Mouse (Mus musculus): ENCODE measurements around the gene Jkamp. TPM values are rescaled to one million over a fixed set of nuclear protein-coding genes. Genes with fewer than 3 reads are reported as not detected.
"Not testable (repeated sequence)": the region's sequence is repeated elsewhere in the genome, so short reads cannot be mapped to it uniquely, and the experiment has no call there.

Jkamp gene
- total RNA-seq (2021): 10 to 100 TPM; 51.0 to 52.6 TPM

DNA sequence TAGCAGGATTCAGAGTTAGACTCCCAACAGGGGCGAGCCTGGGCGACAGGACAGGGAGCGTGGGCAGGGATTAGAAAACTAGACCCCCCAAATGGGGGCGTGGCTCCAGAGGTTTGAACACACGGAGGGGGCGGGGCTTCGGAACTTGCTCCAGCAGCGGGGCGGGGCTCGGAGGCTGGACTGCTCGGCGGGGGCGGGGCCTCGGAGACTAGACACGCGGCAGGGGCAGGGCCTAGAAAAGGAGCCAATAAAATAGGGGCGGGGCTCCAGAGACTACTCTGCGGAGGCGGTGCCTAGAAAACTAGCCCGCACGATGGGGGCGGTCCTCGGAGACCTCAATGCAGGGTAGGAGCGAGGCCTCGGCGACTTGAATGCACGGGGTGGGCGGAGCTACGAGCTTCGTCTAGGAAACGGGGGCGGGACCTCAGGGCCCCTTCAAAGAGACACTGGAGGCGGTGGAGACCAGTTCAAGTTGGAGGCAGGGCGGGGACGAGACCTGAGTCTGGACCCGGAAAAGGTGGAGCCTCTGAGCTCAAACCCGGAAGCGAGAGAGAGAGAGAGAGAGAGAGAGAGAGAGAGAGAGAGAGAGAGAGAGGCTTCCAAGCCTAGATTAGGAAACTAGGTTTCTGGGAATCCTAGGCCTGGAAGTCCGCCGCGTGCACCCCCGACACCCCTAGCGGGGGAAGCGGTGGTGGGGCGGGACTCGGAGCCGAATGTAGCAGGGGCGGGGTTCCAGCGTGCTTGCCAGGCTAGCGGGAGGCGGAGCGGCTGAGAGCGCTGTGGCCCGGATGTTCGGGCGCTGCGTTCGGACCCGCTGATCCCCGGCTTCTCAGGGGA, at the start of gene Jkamp, which contains the start of gene L3hypdh:
Jkamp (plus strand) TSS at position 261 of the 837 bp plus-strand sequence.
L3hypdh (minus strand) TSS at position 111 of the 837 bp plus-strand sequence.
- peak; percentile 95 for DNase-seq (ENCODE audit: extremely low spot score in 1 of 2, low spot score in 1 of 2)

DNA sequence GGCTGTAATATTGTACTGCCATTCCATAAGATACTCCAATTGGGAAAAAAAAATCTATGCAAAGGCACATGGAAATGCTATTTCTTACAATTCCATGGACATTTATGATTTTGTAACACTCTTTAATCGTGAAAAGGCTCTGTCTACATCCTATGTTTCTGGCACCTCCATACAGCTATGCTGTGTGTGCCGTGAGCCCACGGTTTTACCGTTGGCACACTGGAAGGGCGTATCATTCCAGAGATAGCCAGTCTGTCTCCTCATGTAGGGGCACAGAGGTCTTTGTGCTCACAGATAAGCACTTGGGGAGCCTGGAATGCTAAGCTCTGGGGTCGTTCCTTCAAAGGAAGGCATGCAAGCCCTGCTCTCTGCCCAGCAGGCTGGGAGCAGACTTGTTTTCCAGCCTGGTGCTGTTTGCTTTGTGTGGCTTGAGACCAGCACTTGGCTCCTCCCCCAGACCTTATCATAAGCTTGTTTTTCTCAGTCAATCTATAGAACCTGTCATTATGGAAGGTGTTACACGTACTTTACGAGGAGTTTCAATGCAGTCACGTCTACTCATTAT, 49.2 kb upstream of the Jkamp start:
- DNase-seq (ENCODE audit: extremely low spot score in 1 of 2, low spot score in 1 of 2): no peak

DNA sequence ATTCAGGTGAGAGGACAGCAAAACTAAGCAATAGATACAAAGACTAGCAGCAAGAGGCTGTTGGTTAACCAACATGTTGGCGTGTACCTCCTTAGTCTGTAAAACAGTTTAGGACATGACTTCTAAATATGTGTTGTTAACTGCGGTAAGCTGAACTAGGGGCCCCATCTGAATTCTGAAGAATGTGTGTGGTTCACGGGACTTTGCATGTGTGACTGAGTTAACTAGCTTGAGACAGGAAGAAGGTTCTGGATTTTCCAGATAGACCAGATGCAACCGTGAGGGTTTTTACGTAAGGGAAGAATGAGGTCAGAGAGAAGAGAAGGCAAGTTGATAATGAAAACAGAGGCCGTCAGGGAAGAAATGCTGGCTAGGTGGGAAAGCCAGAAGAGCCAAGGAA, 48.3 kb upstream of the Jkamp start:
- DNase-seq (ENCODE audit: extremely low spot score in 1 of 2, low spot score in 1 of 2): no peak

DNA sequence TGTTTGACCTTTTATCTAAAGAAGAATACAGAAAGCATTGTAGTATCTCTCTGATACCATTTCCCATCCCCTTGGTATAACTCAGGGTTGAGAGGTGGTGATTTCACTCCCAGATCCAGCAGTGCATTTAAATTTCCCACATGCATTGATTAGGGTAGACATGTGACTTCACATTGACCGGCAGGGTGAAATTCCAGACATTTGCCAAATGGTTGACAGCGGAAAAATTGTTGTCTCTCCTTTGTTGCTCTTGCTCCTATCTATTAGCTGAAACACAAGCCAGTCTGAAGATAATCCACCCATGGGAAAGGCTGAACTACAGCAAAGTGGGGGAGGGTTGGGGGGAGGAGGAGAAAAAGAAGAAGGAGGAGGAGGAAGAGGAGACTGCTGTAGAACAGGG, 46.5 kb upstream of the Jkamp start:
- DNase-seq (ENCODE audit: extremely low spot score in 1 of 2, low spot score in 1 of 2): no peak

DNA sequence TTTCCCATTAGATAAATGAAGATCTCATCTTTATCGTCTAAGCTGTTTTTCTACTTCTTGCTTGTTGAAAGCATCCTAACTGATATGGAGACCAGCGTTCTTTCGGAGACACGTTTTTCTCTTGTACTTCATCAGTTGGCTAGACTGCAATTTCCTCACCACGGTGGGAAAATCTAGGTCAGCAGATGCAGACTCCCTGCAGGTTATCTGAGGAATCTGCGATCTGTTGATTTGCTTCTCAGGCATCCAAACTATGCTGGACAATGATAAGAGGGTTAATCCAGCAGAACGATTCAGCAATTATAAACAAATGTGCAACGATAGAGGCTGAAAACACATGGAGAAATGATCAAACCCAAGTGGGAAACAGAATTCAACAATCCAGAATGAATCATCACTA, 45.9 kb upstream of the Jkamp start:
- no peak for DNase-seq (ENCODE audit: extremely low spot score in 1 of 2, low spot score in 1 of 2)

DNA sequence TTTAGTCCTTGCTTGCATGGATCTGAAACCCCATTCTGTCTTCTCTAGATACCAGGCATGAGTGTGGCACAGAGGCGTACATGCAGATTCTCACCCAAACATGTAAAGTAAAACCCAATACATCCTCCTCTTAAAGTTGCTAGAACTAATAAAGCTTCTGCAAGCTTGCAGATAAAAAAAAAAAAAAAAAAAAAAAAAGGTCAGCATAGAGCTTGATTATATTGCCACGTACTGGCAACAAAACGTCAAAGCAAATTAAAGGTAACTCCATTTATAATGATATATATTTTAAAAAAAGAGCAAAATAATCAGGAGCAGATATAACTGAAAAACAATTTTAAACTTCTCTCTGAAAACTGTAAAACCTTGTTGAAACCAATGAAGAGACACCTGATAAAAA, 44.2 kb upstream of the Jkamp start:
- DNase-seq (ENCODE audit: extremely low spot score in 1 of 2, low spot score in 1 of 2): no peak

DNA sequence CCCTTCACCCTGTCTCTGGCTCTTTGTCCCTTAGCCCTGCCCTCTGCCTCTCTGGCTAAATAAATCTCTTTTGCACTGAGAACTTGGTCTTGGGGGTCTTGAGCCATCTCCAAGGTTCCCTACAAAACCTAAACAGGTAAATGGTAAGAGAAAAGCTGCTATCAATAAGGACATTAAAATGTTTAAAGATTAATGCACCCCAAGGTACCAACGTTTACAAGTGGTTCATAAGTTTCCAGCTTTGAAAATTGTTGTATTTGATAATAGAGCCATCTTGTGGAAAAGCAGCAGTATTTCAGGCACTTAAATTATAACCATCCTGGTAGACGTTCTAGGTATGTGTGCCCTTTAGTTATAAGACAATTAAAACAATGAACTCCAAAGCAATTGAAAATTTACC, 37.9 kb upstream of the Jkamp start:
- DNase-seq (ENCODE audit: extremely low spot score in 1 of 2, low spot score in 1 of 2): no peak

DNA sequence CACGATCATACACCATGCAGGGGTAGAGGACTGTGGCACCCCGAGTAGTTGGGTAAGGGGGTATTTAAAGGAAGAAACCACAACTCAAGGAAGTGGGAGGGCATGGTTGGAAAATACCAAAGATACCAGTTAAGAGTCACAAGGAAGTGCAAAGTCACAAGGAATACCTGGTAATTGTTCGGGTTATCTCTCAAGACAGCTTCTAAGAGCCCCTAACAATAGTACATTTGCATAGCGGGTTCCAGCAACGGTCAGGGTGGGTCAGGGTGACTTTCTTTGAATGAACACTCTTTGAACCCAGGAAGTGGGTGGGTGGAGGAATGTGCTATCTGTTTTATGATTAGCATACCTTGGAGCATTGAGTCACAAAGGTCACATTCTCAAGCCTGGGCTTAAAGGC, 35.2 kb upstream of the Jkamp start:
- not testable (repeated sequence) for DNase-seq (ENCODE audit: extremely low spot score in 1 of 2, low spot score in 1 of 2)

DNA sequence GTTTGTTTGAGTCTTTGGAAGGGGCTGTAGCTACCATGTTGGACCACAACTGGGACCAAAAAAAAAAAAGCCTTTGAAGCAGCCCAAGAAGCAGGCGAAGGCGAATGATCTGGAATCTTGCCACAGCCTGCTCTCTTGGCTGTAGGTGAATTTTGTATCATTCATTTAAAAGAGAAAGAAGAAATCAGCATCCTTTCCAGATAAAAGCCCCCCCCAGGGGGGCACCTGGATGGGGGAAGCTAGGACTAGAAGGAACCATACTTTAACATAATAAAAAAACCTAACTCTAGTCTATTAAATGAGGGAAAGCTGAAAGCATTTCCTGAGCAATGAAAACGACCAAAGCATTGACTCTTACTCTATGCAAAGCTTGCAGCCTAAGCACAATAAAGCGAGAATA, 34.6 kb upstream of the Jkamp start:
- DNase-seq (ENCODE audit: extremely low spot score in 1 of 2, low spot score in 1 of 2): no peak

DNA sequence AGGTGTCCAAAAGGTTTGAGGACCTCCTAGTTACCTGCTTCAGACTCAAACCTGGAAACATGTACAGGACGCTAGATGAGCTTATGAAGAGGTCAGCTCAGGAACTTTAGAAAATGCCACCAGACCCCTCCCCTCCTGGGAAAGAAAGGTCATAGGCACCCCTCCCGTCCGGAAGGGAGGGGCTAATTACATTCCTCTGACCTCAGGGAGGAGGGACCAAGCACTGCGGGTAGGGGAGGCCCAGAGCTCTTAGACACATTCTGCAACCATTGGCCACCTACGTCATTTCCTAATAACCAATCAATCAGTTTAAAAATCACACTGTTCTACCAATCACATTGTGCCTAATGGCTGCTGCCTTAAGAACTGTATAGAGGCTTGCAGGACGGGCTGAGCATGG, 32.8 kb upstream of the Jkamp start:
- DNase-seq (ENCODE audit: extremely low spot score in 1 of 2, low spot score in 1 of 2): no peak

DNA sequence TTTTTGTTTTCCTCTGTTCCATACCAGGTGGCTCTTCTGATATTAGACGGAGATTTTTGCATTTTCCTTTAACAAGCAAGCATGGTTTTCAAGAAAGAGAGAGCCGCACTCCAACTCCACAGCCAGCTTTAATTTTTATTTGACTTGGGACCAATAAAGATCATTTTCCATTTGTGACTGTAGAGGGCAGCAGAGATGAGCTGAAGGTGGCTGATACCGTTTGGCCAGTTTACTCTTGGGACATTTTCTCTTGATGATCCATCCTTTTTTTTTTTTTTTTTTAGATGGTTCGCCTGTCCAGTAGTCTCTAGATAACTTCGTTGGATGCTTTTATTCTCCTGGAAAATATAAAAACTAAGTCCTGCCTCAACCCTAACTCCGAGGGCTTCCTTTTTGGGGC, 32.1 kb upstream of the Jkamp start:
- no peak for DNase-seq (ENCODE audit: extremely low spot score in 1 of 2, low spot score in 1 of 2)

DNA sequence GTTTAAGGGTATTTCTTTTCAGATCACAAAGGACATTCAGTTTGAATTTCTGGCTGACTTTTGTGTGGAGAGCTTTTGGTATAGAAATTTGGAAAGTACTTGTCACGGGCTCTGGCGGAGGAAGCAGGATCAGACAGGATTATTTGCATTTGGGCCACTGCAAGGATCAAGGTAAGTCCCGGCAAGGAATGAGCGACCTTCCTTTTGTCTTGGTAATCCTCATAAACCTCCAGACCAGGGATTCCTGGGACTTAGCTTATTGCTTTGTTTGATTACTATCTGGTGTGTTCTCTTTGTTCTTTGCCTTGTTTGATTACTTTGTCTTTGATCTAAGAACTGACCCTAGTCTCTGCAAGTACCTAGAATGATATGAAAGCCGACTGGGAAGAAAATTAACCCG, 31.5 kb upstream of the Jkamp start:
- DNase-seq (ENCODE audit: extremely low spot score in 1 of 2, low spot score in 1 of 2): no peak

DNA sequence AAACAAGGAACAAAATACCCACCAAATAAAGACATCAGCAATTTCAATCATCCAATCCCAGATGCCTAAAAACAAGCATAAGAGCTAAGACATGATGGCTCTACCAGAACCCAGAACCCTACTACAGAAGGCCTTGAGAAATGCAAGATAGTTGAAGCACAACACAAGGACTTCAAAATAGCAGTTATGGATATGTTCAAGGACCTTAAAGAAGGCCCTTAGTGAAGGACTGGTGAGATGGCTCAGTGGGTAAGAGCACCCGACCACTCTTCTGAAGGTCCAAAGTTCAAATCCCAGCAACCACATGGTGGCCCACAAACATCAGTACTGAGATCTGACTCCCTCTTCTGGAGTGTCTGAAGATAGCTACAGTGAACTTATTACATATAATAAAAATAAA, 27.6 kb upstream of the Jkamp start:
- no peak for DNase-seq (ENCODE audit: extremely low spot score in 1 of 2, low spot score in 1 of 2)

DNA sequence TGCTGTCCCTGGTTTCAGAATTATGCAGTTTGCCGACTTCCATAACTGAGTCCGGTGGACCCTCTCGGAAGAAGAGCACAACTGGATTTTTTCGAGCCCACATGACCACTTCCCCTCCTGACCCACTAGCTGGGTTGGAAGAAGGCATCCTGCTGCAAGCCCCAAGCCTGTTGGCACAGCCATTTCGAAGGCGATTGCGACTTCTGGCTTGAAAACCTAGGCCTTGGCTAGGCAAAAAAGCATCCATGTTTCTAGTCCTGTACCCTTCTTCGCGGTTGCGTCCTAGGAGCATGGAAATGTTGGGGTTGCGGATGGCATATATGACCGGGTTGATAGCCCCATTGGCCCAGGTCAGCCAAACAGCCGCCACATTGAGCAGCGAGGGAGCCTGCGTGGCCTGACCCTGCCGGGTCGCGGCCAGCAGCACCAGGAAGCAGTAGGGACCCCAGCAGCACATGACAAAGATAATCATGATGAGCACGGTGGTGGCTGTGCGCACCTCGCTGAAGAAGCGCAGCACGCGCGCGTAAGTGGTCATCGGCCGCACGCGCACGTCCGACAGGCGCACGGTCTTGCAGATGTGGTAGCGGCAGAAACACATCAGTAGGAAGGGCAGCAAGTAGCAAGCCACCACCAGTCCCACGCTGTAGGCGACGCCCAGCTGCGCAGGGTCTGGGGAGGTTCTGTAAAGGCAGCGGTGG, 15.6 kb upstream of the Jkamp start:
- DNase-seq (ENCODE audit: extremely low spot score in 1 of 2, low spot score in 1 of 2): no peak

DNA sequence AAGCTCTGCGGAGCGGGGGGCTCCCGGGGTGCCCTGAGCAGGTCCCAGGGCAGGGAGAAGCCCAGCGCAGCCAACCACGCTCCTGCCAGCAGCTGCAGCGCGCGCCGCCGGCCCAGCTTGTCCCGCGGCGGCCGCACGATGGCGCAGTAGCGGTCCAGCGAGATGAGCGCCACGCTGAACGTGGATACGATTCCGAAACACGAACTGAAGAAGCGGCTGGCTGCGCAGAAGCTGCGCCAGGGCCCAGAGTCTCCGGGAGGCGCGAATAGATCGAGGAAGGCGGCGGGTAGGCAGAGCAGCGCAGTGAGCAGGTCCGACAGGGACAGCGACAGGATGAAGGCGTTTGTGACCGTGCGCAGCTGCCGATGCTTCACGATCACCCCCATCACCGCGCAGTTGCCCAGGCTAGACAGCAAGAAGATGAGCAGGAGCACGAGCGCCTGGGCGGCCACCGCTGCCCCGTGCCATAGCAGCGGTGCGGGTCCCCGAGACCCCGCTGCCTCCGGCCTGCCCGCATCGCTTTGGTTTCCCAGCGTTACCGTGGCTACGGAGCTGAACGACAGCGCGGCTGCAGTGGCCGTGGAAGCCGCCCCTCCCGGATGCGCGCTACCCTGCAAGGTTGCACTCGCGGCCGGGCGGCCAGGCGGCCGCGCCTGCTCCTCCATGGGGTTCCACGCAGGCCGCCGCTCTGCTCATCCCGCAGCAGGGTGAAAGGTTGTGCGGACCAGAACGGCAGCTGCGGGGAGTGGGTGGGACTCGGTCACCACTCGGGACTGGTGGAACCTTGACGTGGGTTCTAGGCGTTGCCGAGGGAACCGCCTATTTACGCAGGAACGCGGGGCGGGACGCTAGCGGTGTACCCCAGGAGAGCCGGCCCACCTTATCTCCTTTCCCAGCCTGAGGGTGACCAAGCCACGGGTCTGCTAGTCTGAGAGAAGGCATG, 14.8 kb upstream of the Jkamp start, which contains the start of gene Gpr135:
Gpr135 (minus strand) TSS at position 799 of the 943 bp plus-strand sequence.
- DNase-seq (ENCODE audit: extremely low spot score in 1 of 2, low spot score in 1 of 2): peak; percentile 84 to 88

DNA sequence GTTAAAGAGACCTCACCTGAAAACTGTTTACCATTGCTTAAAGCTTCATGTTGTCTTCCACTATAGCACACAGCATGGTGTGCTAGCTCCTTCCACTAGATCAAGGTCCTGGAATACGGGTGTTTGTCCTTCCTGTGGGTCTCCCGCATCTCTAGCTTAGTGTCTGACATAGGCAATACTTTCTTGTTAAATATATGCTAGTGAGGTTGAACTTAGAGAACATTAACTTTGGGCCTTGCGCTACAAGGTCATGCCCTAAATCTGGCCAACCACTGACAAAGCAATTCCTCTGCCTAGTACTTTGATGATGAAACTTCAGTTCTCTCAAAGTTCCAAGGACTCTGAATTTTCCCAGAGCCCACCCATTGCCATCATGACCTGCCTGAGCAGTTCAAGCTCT, 7.1 kb upstream of the Jkamp start:
- no peak for DNase-seq (ENCODE audit: extremely low spot score in 1 of 2, low spot score in 1 of 2)

DNA sequence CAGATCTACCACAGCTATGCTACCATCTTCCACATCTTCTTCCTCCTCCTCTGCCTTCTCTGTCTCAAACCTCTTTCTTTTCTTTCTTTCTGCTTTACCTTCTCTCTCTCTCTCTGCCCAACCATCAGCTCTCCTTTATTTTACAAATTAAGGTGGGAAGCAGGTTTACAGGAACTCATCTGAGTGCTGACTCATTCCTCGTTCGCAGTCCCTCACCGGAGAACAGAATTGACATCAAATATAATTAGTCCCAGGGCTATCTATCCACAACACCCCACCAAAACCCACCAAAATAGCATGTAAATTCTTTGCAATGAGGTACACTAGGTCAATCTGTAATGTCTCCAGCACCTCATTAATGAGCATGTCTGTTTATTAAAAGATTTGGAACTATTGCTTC, 3.4 kb upstream of the Jkamp start:
- DNase-seq (ENCODE audit: extremely low spot score in 1 of 2, low spot score in 1 of 2): no peak

DNA sequence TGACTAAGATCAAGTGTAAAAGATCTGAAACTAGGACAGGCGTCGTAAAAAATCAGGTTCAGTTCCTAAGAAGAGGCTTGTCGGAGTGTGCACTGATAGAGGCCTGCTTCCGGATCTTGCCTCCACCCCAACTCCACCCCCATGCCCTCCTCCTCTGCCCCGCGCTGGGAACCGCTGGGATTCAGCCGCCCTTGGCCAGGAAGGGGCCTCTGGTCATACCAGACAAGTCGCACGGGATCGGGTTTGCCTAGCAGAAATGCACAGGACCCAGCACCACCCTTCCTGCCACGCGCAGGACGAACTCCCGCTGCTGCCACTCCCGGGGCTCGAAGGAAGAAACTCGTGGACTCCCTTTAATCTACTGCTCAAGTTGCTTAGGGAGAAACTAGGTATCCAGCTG, 3.0 kb upstream of the Jkamp start:
- DNase-seq (ENCODE audit: extremely low spot score in 1 of 2, low spot score in 1 of 2): no peak

DNA sequence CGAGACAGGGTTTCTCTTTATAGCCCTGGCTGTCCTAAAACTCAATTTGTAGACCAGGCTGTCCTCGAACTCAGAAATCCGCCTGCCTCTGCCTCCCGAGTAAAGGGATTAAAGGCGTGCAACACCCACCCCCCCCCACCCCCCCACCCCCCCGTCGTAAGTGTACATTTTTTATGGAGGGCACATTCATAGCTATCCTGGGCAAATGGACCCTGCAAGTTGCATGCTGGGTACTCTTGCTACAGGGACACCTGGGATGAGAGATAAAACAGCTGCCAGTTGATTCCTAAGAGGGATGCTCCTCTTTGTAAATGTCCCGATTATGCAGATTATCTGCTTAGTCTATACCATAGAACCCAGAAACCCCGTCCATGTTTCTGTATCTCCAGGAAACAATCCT, 2.1 kb upstream of the Jkamp start:
- no peak for DNase-seq (ENCODE audit: extremely low spot score in 1 of 2, low spot score in 1 of 2)

DNA sequence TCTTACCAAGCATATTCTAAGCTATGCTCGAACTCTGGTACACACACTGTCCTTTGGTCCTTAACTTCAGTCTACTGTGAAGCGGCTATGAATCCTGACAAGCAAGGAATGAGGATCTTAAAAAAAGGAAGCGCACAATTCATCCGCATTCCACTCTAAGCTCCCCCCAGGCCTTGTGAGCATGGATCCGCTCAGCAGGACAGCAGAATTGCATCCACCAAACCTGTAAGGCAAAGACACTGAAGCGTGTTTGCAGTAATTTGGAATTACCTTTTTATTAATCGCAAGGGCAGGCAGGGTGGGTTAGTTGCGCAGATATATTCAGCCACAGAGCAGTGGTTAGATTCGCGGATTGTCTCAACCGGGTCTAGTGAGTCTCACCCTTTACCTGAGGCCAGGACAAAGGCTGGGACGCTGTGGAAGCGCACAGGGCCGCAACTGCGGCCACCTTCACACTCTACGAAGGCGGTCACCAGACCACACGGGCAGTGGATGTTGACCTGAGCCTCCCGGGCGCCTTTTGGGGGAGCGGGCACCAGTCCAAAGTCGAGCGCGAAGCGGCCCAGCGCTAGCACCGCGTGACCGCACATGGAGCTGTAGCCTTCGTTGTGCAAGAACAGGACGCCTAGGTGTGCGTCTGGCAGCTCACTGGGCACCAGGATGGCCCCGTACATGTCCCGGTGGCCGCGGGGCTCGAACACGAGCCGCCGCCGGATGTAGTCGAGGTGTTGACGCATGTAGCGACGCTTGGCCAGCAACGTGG, 947 bp upstream of the Jkamp start:
- peak in 1 of 2 experiments; percentile 20 for DNase-seq (ENCODE audit: extremely low spot score in 1 of 2, low spot score in 1 of 2)
